Mouse (Mus musculus) cerebellum, postnatal 10 days (tissue): Measurements from ENCODE around the gene Dydc1.
"Not testable (repeated sequence)": the region's sequence is repeated elsewhere in the genome, so short reads cannot be mapped to it uniquely, and the experiment has no call there.

Experiments used
- DNase-seq, 2 experiments: peaks; one replicate each; pipeline ENCODE4 v3.0.0; 2021; ENCODE audit warnings: mixed read lengths in 2 of 2

Gene Dydc1

GRCm38 (mm10) chr14:41072229-41072943 is at the start of gene Dydc1:
TSS of gene Dydc1 (plus strand) at chr14:41072911.
- DNase-seq: peak; percentile 91 to 92

GRCm38 (mm10) chr14:41025087-41025486 is 47.6 kb upstream of the Dydc1 start:
- no peak for DNase-seq

GRCm38 (mm10) chr14:41025594-41026284 is 47.0 kb upstream of the Dydc1 start:
- DNase-seq: no peak

GRCm38 (mm10) chr14:41029303-41029702 is 43.4 kb upstream of the Dydc1 start:
- DNase-seq: no peak

GRCm38 (mm10) chr14:41030989-41031513 is 41.7 kb upstream of the Dydc1 start:
- DNase-seq: no peak

GRCm38 (mm10) chr14:41033135-41034110 is 39.3 kb upstream of the Dydc1 start:
- DNase-seq: peak; percentile 91 to 93

GRCm38 (mm10) chr14:41035146-41035798 is 37.4 kb upstream of the Dydc1 start:
- peak; percentile 78 to 86 for DNase-seq

GRCm38 (mm10) chr14:41047402-41047801 is 25.3 kb upstream of the Dydc1 start:
- DNase-seq: no peak

GRCm38 (mm10) chr14:41050471-41050870 is 22.2 kb upstream of the Dydc1 start:
- no peak for DNase-seq

- peak; percentile 8 to 13 for DNase-seq
Observed at GRCm38 (mm10) chr14:41052481-41052880, 20.2 kb upstream of the Dydc1 start.

GRCm38 (mm10) chr14:41053190-41053589 is 19.5 kb upstream of the Dydc1 start:
- DNase-seq: not testable (repeated sequence)

GRCm38 (mm10) chr14:41065168-41065567 is 7.5 kb upstream of the Dydc1 start:
- no peak for DNase-seq

- DNase-seq: no peak
Observed at GRCm38 (mm10) chr14:41066416-41066815, 6.3 kb upstream of the Dydc1 start.

- DNase-seq: no peak
Observed at GRCm38 (mm10) chr14:41069108-41069507, 3.6 kb upstream of the Dydc1 start, which contains the start of gene Dydc2. TSS of gene Dydc2 (minus strand) at chr14:41069208.

- DNase-seq: no peak
Observed at GRCm38 (mm10) chr14:41070343-41070742, 2.4 kb upstream of the Dydc1 start.

GRCm38 (mm10) chr14:41072944-41073275 is 199 bp downstream of the Dydc1 start:
- DNase-seq: no peak

GRCm38 (mm10) chr14:41082408-41082807 is 9.7 kb downstream of the Dydc1 start:
- no peak for DNase-seq

- peak; percentile 21 to 36 for DNase-seq
Observed at GRCm38 (mm10) chr14:41087509-41087908, 14.8 kb downstream of the Dydc1 start.

- DNase-seq: peak; percentile 44 to 51
Observed at GRCm38 (mm10) chr14:41090777-41091176, 18.1 kb downstream of the Dydc1 start.

- peak in 1 of 2 experiments; percentile 12 for DNase-seq
Observed at GRCm38 (mm10) chr14:41094114-41094513, 21.4 kb downstream of the Dydc1 start.

- no peak for DNase-seq
Observed at GRCm38 (mm10) chr14:41096296-41096860, 23.7 kb downstream of the Dydc1 start.

GRCm38 (mm10) chr14:41098726-41099125 is 26.0 kb downstream of the Dydc1 start:
- no peak for DNase-seq
